Mouse (Mus musculus): Measurements from ENCODE around the gene Gpr25. TPM values are rescaled to one million over a fixed set of nuclear protein-coding genes. Genes with fewer than 3 reads are reported as not detected.

The Gpr25 gene
- polyA plus RNA-seq, 1 experiment from 2014 or later: not detected

GRCm38 (mm10) chr1:136230201-136230600 lies 30.5 kb downstream of the Gpr25 start:
- Histone ChIP-seq H3K27me3 (ENCODE audit: control insufficient read depth, insufficient read depth, low read length) (no peaks in the 10 kb centered on the region; the same call in 1 of the 2 replicates), H3K4me3 (ENCODE audit: low read depth, low read length) (no peak overlapping the region), H3K9ac (ENCODE audit: low read length) (peak overlapping the region; percentile 1), H3K36me3 (ENCODE audit: control insufficient read depth, insufficient read depth, low read length) (0 out of 2 replicates have a peak, but pooled peaks cover 5% of the 10 kb centered on the region), H3K9me3 (ENCODE audit: control insufficient read depth, low read length) (no peaks in the 10 kb centered on the region), H3K4me1 (ENCODE audit: control insufficient read depth, insufficient read depth, low read length) (peaks cover 52% of the 10 kb centered on the region), H3K4me2 (peak overlapping the region; percentile 70), H3K27ac (ENCODE audit: low read depth, low read length) (no peak overlapping the region)
- ATAC-seq (ENCODE audit: low FRiP score) (no peak), DNase-seq (ENCODE audit: low spot score, missing footprints) (peak; percentile 84)
- 26% methylated on average over 11 of the region's 11 CpGs for WGBS

GRCm38 (mm10) chr1:136229040-136229373 lies 31.7 kb downstream of the Gpr25 start:
- Histone ChIP-seq H3K9ac (ENCODE audit: low read length) (peak overlapping the region; percentile 3; the same call in 1 of the 2 replicates), H3K27me3 (ENCODE audit: control insufficient read depth, insufficient read depth, low read length) (no peaks in the 10 kb centered on the region; the same call in 1 of the 2 replicates), H3K36me3 (ENCODE audit: control insufficient read depth, insufficient read depth, low read length) (peaks cover 9% of the 10 kb centered on the region; the same call in 1 of the 2 replicates), H3K27ac (ENCODE audit: low read depth, low read length) (no peak overlapping the region), H3K4me1 (ENCODE audit: control insufficient read depth, insufficient read depth, low read length) (peaks cover 47% of the 10 kb centered on the region), H3K9me3 (ENCODE audit: control insufficient read depth, low read length) (no peaks in the 10 kb centered on the region), H3K4me3 (ENCODE audit: low read depth, low read length) (no peak overlapping the region), H3K4me2 (no peak overlapping the region)
- ATAC-seq (ENCODE audit: low FRiP score) (no peak), DNase-seq (ENCODE audit: low spot score, missing footprints) (peak; percentile 86)
- 23% methylated on average over 6 of the region's 6 CpGs for WGBS

GRCm38 (mm10) chr1:136228328-136229039 lies 32.2 kb downstream of the Gpr25 start:
- Histone ChIP-seq H3K4me2 (0 out of 2 replicates have a peak overlapping the region, but pooled peaks have one; percentile 4), H3K27ac (ENCODE audit: low read depth, low read length) (no peak overlapping the region), H3K4me3 (ENCODE audit: low read depth, low read length) (no peak overlapping the region), H3K9ac (ENCODE audit: low read length) (peak overlapping the region; percentile 31; the same call in 1 of the 2 replicates), H3K27me3 (ENCODE audit: control insufficient read depth, insufficient read depth, low read length) (no peaks in the 10 kb centered on the region; the same call in 1 of the 2 replicates), H3K9me3 (ENCODE audit: control insufficient read depth, low read length) (no peaks in the 10 kb centered on the region), H3K4me1 (ENCODE audit: control insufficient read depth, insufficient read depth, low read length) (peaks cover 47% of the 10 kb centered on the region), H3K36me3 (ENCODE audit: control insufficient read depth, insufficient read depth, low read length) (peaks cover 9% of the 10 kb centered on the region; the same call in 1 of the 2 replicates)
- WGBS: 10% methylated on average over 13 of the region's 13 CpGs
- DNase-seq (ENCODE audit: low spot score, missing footprints) (peak; percentile 87), ATAC-seq (ENCODE audit: low FRiP score) (peak; percentile 36)

GRCm38 (mm10) chr1:136227870-136228269 lies 32.8 kb downstream of the Gpr25 start:
- DNase-seq (ENCODE audit: low spot score, missing footprints): peak; percentile 54
- H3K9ac ChIP-seq (ENCODE audit: low read length): no peak overlapping the region
- no peak overlapping the region for H3K4me3 ChIP-seq (ENCODE audit: low read depth, low read length)
- 77% methylated on average over 4 of the region's 4 CpGs for WGBS
- H3K36me3 ChIP-seq (ENCODE audit: control insufficient read depth, insufficient read depth, low read length): peaks cover 9% of the 10 kb centered on the region; the same call in 1 of the 2 replicates
- ATAC-seq (ENCODE audit: low FRiP score): no peak
- peaks cover 47% of the 10 kb centered on the region for H3K4me1 ChIP-seq (ENCODE audit: control insufficient read depth, insufficient read depth, low read length)
- no peak overlapping the region for H3K27ac ChIP-seq (ENCODE audit: low read depth, low read length)
- no peaks in the 10 kb centered on the region for H3K9me3 ChIP-seq (ENCODE audit: control insufficient read depth, low read length)
- H3K27me3 ChIP-seq (ENCODE audit: control insufficient read depth, insufficient read depth, low read length): no peaks in the 10 kb centered on the region; the same call in 1 of the 2 replicates
- H3K4me2 ChIP-seq: no peak overlapping the region

- DNase-seq (ENCODE audit: low spot score, missing footprints) (peak; percentile 73), ATAC-seq (ENCODE audit: low FRiP score) (no peak)
- Histone ChIP-seq H3K36me3 (ENCODE audit: control insufficient read depth, insufficient read depth, low read length) (peaks cover 9% of the 10 kb centered on the region; the same call in 1 of the 2 replicates), H3K4me1 (ENCODE audit: control insufficient read depth, insufficient read depth, low read length) (peaks cover 37% of the 10 kb centered on the region), H3K27ac (ENCODE audit: low read depth, low read length) (no peak overlapping the region), H3K9me3 (ENCODE audit: control insufficient read depth, low read length) (no peaks in the 10 kb centered on the region), H3K4me2 (no peak overlapping the region), H3K27me3 (ENCODE audit: control insufficient read depth, insufficient read depth, low read length) (no peaks in the 10 kb centered on the region; the same call in 1 of the 2 replicates), H3K9ac (ENCODE audit: low read length) (no peak overlapping the region), H3K4me3 (ENCODE audit: low read depth, low read length) (no peak overlapping the region)
- WGBS: 91% methylated on average over 8 of the region's 8 CpGs
Observed at GRCm38 (mm10) chr1:136226626-136227025, 34.0 kb downstream of the Gpr25 start.

GRCm38 (mm10) chr1:136225846-136226245 lies 34.8 kb downstream of the Gpr25 start:
- no peak overlapping the region for H3K4me2 ChIP-seq
- H3K27ac ChIP-seq (ENCODE audit: low read depth, low read length): no peak overlapping the region
- H3K9ac ChIP-seq (ENCODE audit: low read length): no peak overlapping the region
- H3K4me3 ChIP-seq (ENCODE audit: low read depth, low read length): no peak overlapping the region
- H3K9me3 ChIP-seq (ENCODE audit: control insufficient read depth, low read length): no peaks in the 10 kb centered on the region
- H3K27me3 ChIP-seq (ENCODE audit: control insufficient read depth, insufficient read depth, low read length): no peaks in the 10 kb centered on the region; the same call in 1 of the 2 replicates
- peaks cover 9% of the 10 kb centered on the region; the same call in 1 of the 2 replicates for H3K36me3 ChIP-seq (ENCODE audit: control insufficient read depth, insufficient read depth, low read length)
- no peak for DNase-seq (ENCODE audit: low spot score, missing footprints)
- WGBS: 89% methylated on average over 8 of the region's 8 CpGs
- ATAC-seq (ENCODE audit: low FRiP score): no peak
- peaks cover 29% of the 10 kb centered on the region for H3K4me1 ChIP-seq (ENCODE audit: control insufficient read depth, insufficient read depth, low read length)

- WGBS: 95% methylated on average over 10 of the region's 10 CpGs
- Histone ChIP-seq H3K4me2 (no peak overlapping the region), H3K27me3 (ENCODE audit: control insufficient read depth, insufficient read depth, low read length) (no peaks in the 10 kb centered on the region), H3K9me3 (ENCODE audit: control insufficient read depth, low read length) (no peaks in the 10 kb centered on the region), H3K9ac (ENCODE audit: low read length) (no peak overlapping the region), H3K4me3 (ENCODE audit: low read depth, low read length) (no peak overlapping the region), H3K4me1 (ENCODE audit: control insufficient read depth, insufficient read depth, low read length) (peaks cover 11% of the 10 kb centered on the region), H3K27ac (ENCODE audit: low read depth, low read length) (no peak overlapping the region), H3K36me3 (ENCODE audit: control insufficient read depth, insufficient read depth, low read length) (peaks cover 9% of the 10 kb centered on the region; the same call in 1 of the 2 replicates)
- DNase-seq (ENCODE audit: low spot score, missing footprints) (no peak), ATAC-seq (ENCODE audit: low FRiP score) (no peak)
Observed at GRCm38 (mm10) chr1:136223758-136224342, 36.8 kb downstream of the Gpr25 start.

GRCm38 (mm10) chr1:136222386-136222785 lies 38.3 kb downstream of the Gpr25 start:
- Histone ChIP-seq H3K4me1 (ENCODE audit: control insufficient read depth, insufficient read depth, low read length) (peaks cover 2% of the 10 kb centered on the region; the same call in 1 of the 2 replicates), H3K9ac (ENCODE audit: low read length) (no peak overlapping the region), H3K27ac (ENCODE audit: low read depth, low read length) (no peak overlapping the region), H3K9me3 (ENCODE audit: control insufficient read depth, low read length) (no peaks in the 10 kb centered on the region), H3K27me3 (ENCODE audit: control insufficient read depth, insufficient read depth, low read length) (no peaks in the 10 kb centered on the region), H3K4me2 (no peak overlapping the region), H3K4me3 (ENCODE audit: low read depth, low read length) (no peak overlapping the region), H3K36me3 (ENCODE audit: control insufficient read depth, insufficient read depth, low read length) (peaks cover 12% of the 10 kb centered on the region)
- 92% methylated on average over 10 of the region's 10 CpGs for WGBS
- no peak for ATAC-seq (ENCODE audit: low FRiP score)
- DNase-seq (ENCODE audit: low spot score, missing footprints): no peak
